Mouse (Mus musculus) Muller cell, postnatal 12 days (primary cell): ENCODE data around the gene 9530053A07Rik.

Source experiments
- DNase-seq: peaks from one replicate; pipeline ENCODE4 v3.0.0-alpha.2; 2015; ENCODE audit errors: inconsistent ontology term

9530053A07Rik gene

GRCm38 (mm10) chr7:28175358-28175757 lies 46.1 kb downstream of the 9530053A07Rik start:
- DNase-seq: no peak

DNA sequence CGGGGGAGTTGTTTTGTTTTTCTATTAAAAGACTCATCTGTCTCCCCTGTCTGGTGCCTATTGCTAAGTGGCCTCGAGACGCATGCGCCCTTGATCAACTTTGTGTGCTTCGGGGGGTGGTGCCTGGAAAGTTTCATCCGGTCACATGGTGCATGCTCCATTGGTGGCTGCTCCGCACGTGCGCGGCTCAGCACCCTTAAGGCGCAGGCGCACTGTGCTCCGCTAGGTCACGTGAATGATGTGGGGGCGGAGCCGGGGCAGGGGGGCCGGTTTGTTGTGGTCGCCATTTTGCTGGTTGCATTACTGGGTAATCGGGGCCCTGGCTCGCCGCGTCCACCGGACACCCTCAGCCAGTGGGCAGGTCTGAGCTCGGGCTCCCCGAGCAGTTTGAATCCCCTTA lies 50.0 kb downstream of the 9530053A07Rik start, which contains the start of gene Dyrk1b:
Gene Dyrk1b (plus strand): TSS at position 242 of the 400 bp plus-strand sequence.
- peak; percentile 99 for DNase-seq

DNA sequence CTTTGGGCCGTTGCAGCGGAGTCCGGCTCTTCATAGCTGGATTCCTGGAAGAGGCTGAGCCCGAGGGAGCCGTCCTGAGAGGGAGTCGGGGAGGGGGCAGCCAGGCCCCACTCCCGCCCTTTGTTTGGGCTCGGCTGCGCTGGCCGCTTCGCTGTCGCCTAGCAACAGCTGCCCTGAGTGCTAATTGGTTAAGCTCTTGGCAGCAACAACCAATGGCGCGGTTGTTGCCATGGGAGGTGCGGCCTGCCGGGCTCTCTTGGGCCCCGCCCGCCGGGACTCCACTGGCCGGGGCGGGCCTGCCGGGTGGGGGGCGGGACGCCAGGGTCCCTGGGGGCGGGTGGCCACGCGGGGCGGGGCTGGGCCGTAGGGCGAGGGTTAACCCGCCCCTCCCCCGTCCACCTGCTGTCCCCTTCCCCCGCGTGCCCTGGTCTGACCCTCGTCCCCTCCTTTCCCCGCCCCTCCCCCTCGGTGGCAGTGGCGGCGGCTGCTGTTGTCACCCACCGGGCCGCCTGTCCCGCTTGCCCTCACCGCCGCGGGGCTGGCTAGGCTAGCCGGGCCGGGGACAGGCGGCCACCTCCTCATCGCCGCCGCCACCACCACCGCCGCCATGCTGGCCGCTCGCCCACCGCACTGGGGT lies 50.6 kb downstream of the 9530053A07Rik start:
- peak; percentile 97 for DNase-seq

DNA sequence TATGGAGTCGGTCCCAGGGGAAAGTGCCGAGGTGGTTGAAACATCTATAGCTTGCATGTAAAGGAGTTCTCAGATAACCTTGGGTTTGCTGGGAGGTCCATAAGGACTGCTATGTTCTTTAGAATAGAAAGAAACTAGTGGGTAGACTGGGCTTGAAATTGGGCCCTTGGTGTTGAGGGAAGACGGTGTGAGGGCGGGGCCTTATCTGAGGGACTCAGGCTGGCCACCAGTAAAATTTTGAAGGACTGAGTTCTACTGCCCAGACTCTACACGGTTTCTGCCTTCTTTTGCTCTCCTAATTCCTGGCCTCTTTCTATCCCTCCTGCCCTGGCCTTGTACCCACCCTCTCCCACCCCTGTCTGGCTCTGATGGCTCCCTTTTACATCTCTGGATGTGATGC lies 51.6 kb downstream of the 9530053A07Rik start:
- no peak for DNase-seq

DNA sequence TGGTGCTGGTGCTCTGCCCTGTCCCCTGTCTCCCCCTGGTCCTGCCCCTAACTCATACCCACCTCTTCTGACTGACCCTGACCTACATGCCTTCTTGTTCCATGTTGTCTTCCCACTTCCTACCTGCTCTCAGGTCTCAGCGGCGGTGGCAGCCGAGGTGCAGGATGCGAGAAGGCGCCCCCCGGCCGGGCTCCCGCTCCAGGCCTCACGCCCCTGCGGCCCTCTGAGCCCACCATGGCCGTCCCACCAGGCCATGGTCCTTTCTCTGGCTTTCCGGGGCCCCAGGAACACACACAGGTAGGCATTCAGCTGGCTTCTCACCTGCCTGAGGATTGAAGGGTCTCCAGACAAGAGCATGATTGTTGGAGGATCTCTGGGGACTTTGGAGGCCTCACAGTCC lies 52.1 kb downstream of the 9530053A07Rik start:
- no peak for DNase-seq

- DNase-seq: no peak
Measured at GRCm38 (mm10) chr7:28182320-28182719, 53.1 kb downstream of the 9530053A07Rik start.

- DNase-seq: no peak
Measured at GRCm38 (mm10) chr7:28185884-28186283, 56.6 kb downstream of the 9530053A07Rik start.

- no peak for DNase-seq
Measured at GRCm38 (mm10) chr7:28186631-28187030, 57.4 kb downstream of the 9530053A07Rik start.

DNA sequence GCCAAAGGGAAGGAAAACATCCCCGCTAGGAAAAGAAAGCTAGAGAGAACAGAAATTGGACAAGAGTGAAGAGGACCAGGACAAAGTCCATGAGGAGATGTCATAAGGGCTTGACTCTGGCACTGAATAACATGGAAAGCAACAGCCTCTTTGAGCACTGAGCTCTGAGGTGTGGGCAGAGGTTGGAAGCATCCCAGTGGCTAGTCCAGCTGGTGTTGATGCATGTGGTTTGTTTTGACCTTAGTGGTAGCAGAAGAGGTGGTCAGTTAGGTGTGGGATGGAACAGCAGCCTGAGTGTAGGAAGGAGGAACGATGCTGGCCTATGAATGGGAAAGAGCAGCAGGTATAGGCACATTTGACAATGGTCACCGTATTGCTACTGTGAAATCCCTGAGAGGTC lies 62.2 kb downstream of the 9530053A07Rik start:
- no peak for DNase-seq

- no peak for DNase-seq
Measured at GRCm38 (mm10) chr7:28191903-28192302, 62.6 kb downstream of the 9530053A07Rik start.

DNA sequence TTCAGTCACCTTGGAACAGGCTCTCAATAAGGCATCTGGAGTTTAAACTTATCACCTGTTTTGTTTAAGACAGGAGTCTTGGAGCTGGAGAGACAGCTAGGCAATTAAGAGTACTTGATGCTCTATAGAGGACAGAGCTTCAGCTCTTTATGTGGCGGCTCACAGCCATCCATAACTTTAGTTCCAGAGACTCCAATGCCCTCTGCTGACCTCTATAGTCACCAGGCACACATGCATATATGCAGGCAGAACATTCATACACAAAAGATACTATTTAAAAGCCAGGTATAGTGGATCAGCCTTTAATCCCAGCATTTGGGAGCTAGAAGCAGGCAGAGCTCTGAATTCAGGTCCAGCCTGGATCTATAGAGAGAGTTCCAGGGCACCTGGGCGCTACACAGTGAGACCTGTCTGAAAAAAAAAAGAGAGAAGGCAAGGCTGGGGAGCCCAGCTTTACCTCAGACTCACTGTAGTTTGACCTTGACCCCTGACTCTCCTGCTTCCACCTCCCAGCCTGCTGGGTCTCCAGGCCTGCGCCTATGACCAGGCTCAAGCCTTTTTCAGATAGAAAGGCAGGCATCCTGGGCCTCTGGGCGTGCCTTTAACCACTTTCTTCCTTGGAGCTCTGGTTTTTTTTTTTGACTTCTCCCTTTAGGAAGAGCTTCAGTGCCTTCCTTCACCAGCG lies 66.3 kb downstream of the 9530053A07Rik start:
- no peak for DNase-seq

GRCm38 (mm10) chr7:28196528-28196927 lies 67.3 kb downstream of the 9530053A07Rik start:
- DNase-seq: no peak

GRCm38 (mm10) chr7:28199054-28199453 lies 69.8 kb downstream of the 9530053A07Rik start:
- DNase-seq: no peak

- no peak for DNase-seq
Measured at GRCm38 (mm10) chr7:28203207-28204108, 74.2 kb downstream of the 9530053A07Rik start.

GRCm38 (mm10) chr7:28206044-28206600 lies 76.9 kb downstream of the 9530053A07Rik start:
- DNase-seq: no peak

DNA sequence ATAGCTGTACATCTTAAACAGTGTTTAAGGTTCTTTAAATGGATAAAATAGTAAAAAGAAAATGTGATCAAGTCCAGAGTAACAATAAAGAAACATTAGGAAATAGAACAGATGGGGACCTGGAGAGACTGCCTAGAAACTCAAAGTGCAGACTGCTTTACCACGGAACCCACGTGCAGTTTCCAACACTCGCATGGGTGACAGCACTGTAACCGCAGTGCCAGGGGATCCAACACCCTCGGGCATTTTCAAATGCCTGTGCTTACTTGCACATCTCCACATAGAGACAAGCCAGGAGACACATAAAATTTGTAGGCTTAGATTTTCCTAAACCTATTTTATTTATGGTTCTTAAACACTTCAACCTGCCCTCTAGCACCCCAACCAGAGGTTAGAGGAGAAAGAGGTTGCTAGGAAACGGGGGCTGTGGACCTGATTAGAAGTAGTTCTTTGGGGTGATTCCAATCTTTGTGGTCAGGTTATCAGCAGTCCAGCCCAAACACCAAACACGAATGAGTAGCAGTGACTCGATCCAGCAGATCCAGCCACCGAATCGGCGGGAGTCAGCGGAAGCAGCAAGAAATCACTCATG lies 79.2 kb downstream of the 9530053A07Rik start:
- DNase-seq: no peak

DNA sequence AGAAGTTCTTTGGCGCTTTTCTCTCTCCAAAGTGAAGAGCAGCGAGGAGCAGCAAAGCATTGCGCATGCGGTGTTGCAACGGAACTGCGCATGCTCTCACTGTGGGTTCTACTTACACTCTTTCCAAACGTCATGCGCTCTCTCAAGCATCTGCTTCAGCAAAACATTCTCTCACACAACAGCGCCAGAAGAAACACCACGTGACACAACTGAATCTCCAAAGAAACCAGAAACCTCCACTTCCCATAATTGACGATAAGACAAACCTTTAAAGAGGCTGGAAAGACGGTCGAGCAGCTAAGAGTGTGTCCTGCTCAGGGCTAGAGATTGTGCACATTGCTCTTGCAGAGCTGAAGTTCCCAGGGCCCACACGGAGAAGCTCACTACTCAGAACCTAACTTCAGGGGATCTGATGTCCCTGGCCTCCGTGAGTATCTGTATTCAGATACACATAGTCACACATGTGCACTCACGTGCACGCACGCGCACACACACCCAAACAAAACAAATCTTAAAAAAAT lies 79.8 kb downstream of the 9530053A07Rik start:
- peak; percentile 64 for DNase-seq

DNA sequence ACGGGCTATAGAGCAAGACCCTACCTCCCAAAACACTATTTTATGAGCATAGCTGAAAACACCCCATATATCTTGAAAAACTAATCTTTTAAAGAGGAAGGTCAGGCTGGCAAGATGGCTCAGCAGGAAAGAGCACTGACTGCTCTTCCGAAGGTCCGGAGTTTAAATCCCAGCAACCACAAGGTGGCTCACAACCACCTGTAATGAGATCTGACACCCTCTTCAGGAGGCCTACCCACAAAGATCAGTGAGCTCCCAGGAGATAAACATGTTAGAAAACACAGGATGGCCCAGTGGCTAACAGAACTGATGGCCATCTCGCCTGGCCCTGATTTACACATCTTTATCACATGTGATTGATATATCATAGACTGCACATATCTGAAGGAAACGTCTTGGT lies 81.5 kb downstream of the 9530053A07Rik start:
- DNase-seq: no peak

DNA sequence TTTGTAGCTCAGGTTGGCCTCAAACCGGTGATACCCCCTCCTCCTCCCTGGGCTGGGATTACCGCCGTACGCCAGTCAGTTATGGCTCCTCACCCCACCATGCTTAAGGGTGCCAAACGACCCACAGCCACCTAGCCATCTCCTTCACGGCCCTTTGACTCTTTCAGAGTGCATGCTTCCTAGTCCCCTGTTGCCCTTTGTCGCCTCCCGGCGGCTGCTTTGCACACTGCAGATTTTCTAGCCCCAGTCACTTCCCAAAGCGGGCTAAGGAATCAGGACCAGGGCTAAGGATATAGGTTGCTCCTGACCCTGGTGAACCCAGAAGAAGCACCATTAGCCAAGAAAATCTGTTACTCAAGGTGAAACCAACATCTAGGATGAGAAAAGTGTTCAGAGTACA lies 84.9 kb downstream of the 9530053A07Rik start:
- DNase-seq: peak; percentile 36
